In the genomic region with DNA sequence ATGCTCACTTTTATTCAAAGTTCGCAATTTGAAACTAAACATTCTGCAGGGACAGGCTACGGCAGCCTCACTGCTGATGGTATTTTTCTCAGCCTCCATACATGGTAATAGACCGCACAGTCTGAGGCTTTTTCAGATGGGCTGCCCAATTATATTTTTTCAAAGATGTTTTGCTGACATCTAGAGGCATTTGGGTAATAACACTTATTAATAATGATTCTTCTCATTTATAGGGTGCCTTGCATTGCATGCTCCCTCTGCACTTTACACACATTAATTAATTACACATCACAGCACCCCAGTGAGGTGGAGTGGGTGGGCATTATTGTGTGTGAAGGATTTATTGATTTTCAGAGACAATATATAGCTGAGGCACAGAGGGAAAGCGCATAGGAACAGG, we compare ENCODE assay signal across 10 mouse cellular contexts.
A peak's percentile ranks its signal among the peaks of the same experiment; 100 is the strongest.
DNase-seq lines count a peak whose midpoint lies in the region; ATAC-seq and TF ChIP-seq lines count a peak whose summit lies in the region.
"Had no signal": no experiment of that assay in that cellular context is flagged by ENCODE, and none has a peak within 500 bp of the region (broad histone marks: within the 10 kb centered on the region; RNA-seq: fewer than 3 reads in every experiment).

No protein-coding gene starts in this region.

- no peak for TF ChIP-seq EP300 in heart, adult 2 months (IDR thresholded peaks at IDR 0.05; ENCODE audit: insufficient read depth, low read depth, low read length)

- TF ChIP-seq CTCF in heart, adult 2 months (IDR thresholded peaks at IDR 0.05) = 0 out of 2 replicates have a peak, but pooled peaks have one; percentile 10

- H3K27ac ChIP-seq in heart, adult 2 months = no peak overlapping the region
- no peak overlapping the region for H3K27ac ChIP-seq in forebrain, embryonic 13.5 days
- no peak overlapping the region for H3K27ac ChIP-seq in midbrain, embryonic 12.5 days (replicated peaks)
- H3K27ac ChIP-seq: limb, embryonic 13.5 days had no signal

- TF ChIP-seq POLR2A in heart, adult 2 months (IDR thresholded peaks at IDR 0.05; ENCODE audit: insufficient read depth, low read depth, low read length) = no peak

- no peak for DNase-seq in heart, adult 2 months
- no peak for DNase-seq in heart, postnatal 4 days
- DNase-seq in 3T3-L1 (ENCODE audit: low read depth, low spot score) = peak; percentile 52
- DNase-seq in frontal cortex, postnatal 10 days (ENCODE audit: low spot score in 2 of 2) = no peak
- no peak for DNase-seq in ovary, adult 18-20 months (ENCODE audit: low spot score)
- DNase-seq: gastrocnemius, postnatal 36 days had no signal

- no peak overlapping the region for H3K9ac ChIP-seq in heart, adult 2 months (ENCODE audit: low read depth, low read length)
- H3K9ac ChIP-seq in forebrain, embryonic 13.5 days = no peak overlapping the region
- no peak overlapping the region for H3K9ac ChIP-seq in midbrain, embryonic 12.5 days (replicated peaks)
- H3K9ac ChIP-seq: limb, embryonic 13.5 days had no signal

- no peaks in the 10 kb centered on the region for H3K9me3 ChIP-seq in forebrain, embryonic 13.5 days (replicated peaks)
- H3K9me3 ChIP-seq in midbrain, embryonic 12.5 days = no peaks in the 10 kb centered on the region
- H3K9me3 ChIP-seq: limb, embryonic 13.5 days had no signal

- ATAC-seq in forebrain, embryonic 13.5 days = peak; percentile 80
- ATAC-seq in midbrain, embryonic 12.5 days (ENCODE audit: low FRiP score, low read depth) = peak; percentile 80
- ATAC-seq in erythroblast, adult 5-6 weeks (replicated peaks; ENCODE audit: low FRiP score, poor library complexity, severe bottlenecking) = no peak

- no peaks in the 10 kb centered on the region for H3K36me3 ChIP-seq in heart, adult 2 months (ENCODE audit: control insufficient read depth, insufficient read depth, low read length)
- no peaks in the 10 kb centered on the region for H3K36me3 ChIP-seq in forebrain, embryonic 13.5 days (ENCODE audit: poor library complexity, severe bottlenecking)
- H3K36me3 ChIP-seq in midbrain, embryonic 12.5 days = no peaks in the 10 kb centered on the region
- H3K36me3 ChIP-seq: limb, embryonic 13.5 days had no signal

- no peaks in the 10 kb centered on the region for H3K79me2 ChIP-seq in heart, adult 2 months (replicated peaks; ENCODE audit: control insufficient read depth, insufficient read depth, low read length)

- intact Hi-C loops in heart, adult 2 months (cut with DNase I) = no loop called here

- no peaks in the 10 kb centered on the region for H3K27me3 ChIP-seq in heart, adult 2 months (ENCODE audit: control insufficient read depth, insufficient read depth, low read length)
- peaks cover 29% of the 10 kb centered on the region; the same call in 1 of the 2 replicates for H3K27me3 ChIP-seq in forebrain, embryonic 13.5 days
- peaks cover 12% of the 10 kb centered on the region for H3K27me3 ChIP-seq in midbrain, embryonic 12.5 days
- H3K27me3 ChIP-seq: limb, embryonic 13.5 days had no signal

- H3K4me3 ChIP-seq in heart, adult 2 months = no peak overlapping the region
- H3K4me3 ChIP-seq in forebrain, embryonic 13.5 days = no peak overlapping the region
- no peak overlapping the region for H3K4me3 ChIP-seq in midbrain, embryonic 12.5 days
- H3K4me3 ChIP-seq: limb, embryonic 13.5 days had no signal

- no peak overlapping the region for H3K4me2 ChIP-seq in forebrain, embryonic 13.5 days
- H3K4me2 ChIP-seq in midbrain, embryonic 12.5 days (replicated peaks) = no peak overlapping the region
- H3K4me2 ChIP-seq: limb, embryonic 13.5 days had no signal

- WGBS in heart, adult 2 months = 45% methylated on average over 4 of the region's 4 CpGs
- 38% methylated on average over 4 of the region's 4 CpGs for WGBS in forebrain, embryonic 13.5 days
- 54% methylated on average over 4 of the region's 4 CpGs for WGBS in midbrain, embryonic 12.5 days

- no peaks in the 10 kb centered on the region for H3K4me1 ChIP-seq in heart, adult 2 months (ENCODE audit: control insufficient read depth, insufficient read depth, low read length)
- H3K4me1 ChIP-seq in forebrain, embryonic 13.5 days = no peaks in the 10 kb centered on the region
- H3K4me1 ChIP-seq in midbrain, embryonic 12.5 days = no peaks in the 10 kb centered on the region
- H3K4me1 ChIP-seq: limb, embryonic 13.5 days had no signal
